Mouse (Mus musculus) testis, adult 2 months (tissue): Measurements from ENCODE around the gene Rock2.

ENCODE experiments used
- CTCF ChIP-seq: fragments of 200-500 bp; IDR thresholded peaks from 2 replicates; pipeline ENCODE4 v1.5.1; 2012; ENCODE audit warnings: low read depth, mild to moderate bottlenecking, inconsistent platforms, low read length, moderate library complexity; ENCODE audit not compliant: control insufficient read depth, insufficient read depth, insufficient replicate concordance
- POLR2A ChIP-seq: fragments of 200-500 bp; IDR thresholded peaks from 2 replicates; pipeline ENCODE4 v1.6.1; 2012; ENCODE audit warnings: low read depth, mild to moderate bottlenecking, inconsistent platforms, low read length, moderate library complexity; ENCODE audit not compliant: control insufficient read depth

GRCm38 (mm10) chr12:16875678-16876077, 19.0 kb upstream of the Rock2 start:
- TF ChIP-seq CTCF (no peak), POLR2A (no peak)
